In genomic region chr2:164771123-164771522, GRCm38 (mm10) we compare ENCODE assay signal across 9 mouse cellular contexts. TPM values are rescaled to one million over a fixed set of nuclear protein-coding genes. Genes with fewer than 3 reads are reported as not detected.
A peak's percentile ranks its signal among the peaks of the same experiment; 100 is the strongest.
DNase-seq lines count a peak whose midpoint lies in the region; ATAC-seq and TF ChIP-seq lines count a peak whose summit lies in the region.
"Had no signal": no experiment of that assay in that cellular context is flagged by ENCODE, and none has a peak within 500 bp of the region (broad histone marks: within the 10 kb centered on the region; RNA-seq: fewer than 3 reads in every experiment).

No protein-coding gene starts in this region.

- H3K4me3 ChIP-seq in megakaryocyte, embryonic 14.5 days (replicated peaks): peak overlapping the region; percentile 94
- H3K4me3 ChIP-seq in embryonic fibroblast, embryonic 13.5 days (ENCODE audit: insufficient read depth, low read length): peak overlapping the region; percentile 87
- peak overlapping the region; percentile 99 for H3K4me3 ChIP-seq in limb, embryonic 10.5 days
- peak overlapping the region; percentile 53; the same call in 1 of the 2 replicates for H3K4me3 ChIP-seq in neural tube, embryonic 15.5 days (replicated peaks)
- H3K4me3 ChIP-seq: layer of hippocampus, adult 2 months had no signal

- 88% methylated on average over 8 of the region's 8 CpGs for WGBS in limb, embryonic 10.5 days
- WGBS in neural tube, embryonic 15.5 days: 83% methylated on average over 8 of the region's 8 CpGs

- H3K27me3 ChIP-seq in megakaryocyte, embryonic 14.5 days (replicated peaks): peaks cover 4% of the 10 kb centered on the region
- no peaks in the 10 kb centered on the region for H3K27me3 ChIP-seq in limb, embryonic 10.5 days (ENCODE audit: low read depth, poor library complexity, severe bottlenecking)
- no peaks in the 10 kb centered on the region for H3K27me3 ChIP-seq in neural tube, embryonic 15.5 days (replicated peaks)

- no peak overlapping the region for H3K27ac ChIP-seq in embryonic fibroblast, embryonic 13.5 days (ENCODE audit: insufficient read depth, low read length)
- H3K27ac ChIP-seq in limb, embryonic 10.5 days: peak overlapping the region; percentile 98; the same call in 1 of the 2 replicates
- H3K27ac ChIP-seq in neural tube, embryonic 15.5 days (replicated peaks): no peak overlapping the region
- H3K27ac ChIP-seq: layer of hippocampus, adult 2 months had no signal

- peaks cover 43% of the 10 kb centered on the region for H3K4me1 ChIP-seq in megakaryocyte, embryonic 14.5 days
- 0 out of 2 replicates have a peak, but pooled peaks cover 7% of the 10 kb centered on the region for H3K4me1 ChIP-seq in embryonic fibroblast, embryonic 13.5 days (ENCODE audit: control insufficient read depth, insufficient read depth, low read length)
- H3K4me1 ChIP-seq in limb, embryonic 10.5 days: peaks cover 23% of the 10 kb centered on the region
- peaks cover 10% of the 10 kb centered on the region for H3K4me1 ChIP-seq in neural tube, embryonic 15.5 days

- TF ChIP-seq CTCF in embryonic fibroblast, embryonic 13.5 days (IDR thresholded peaks at IDR 0.05; ENCODE audit: borderline replicate concordance, insufficient read depth, low read length): no peak

- H3K9ac ChIP-seq in neural tube, embryonic 15.5 days (replicated peaks): no peak overlapping the region

- ATAC-seq in megakaryocyte, adult 5-6 weeks (ENCODE audit: poor library complexity, severe bottlenecking): no peak
- ATAC-seq in neural tube, embryonic 15.5 days (ENCODE audit: low FRiP score): no peak
- ATAC-seq in cerebellum, adult (ENCODE audit: insufficient number of reproducible peaks, low FRiP score, low TSS enrichment): no peak

- H3K36me3 ChIP-seq in megakaryocyte, embryonic 14.5 days (replicated peaks; ENCODE audit: low read length): peaks cover 56% of the 10 kb centered on the region
- peaks cover 57% of the 10 kb centered on the region for H3K36me3 ChIP-seq in limb, embryonic 10.5 days
- peaks cover 23% of the 10 kb centered on the region for H3K36me3 ChIP-seq in neural tube, embryonic 15.5 days

- peak overlapping the region; percentile 77 for H3K4me2 ChIP-seq in neural tube, embryonic 15.5 days

- no peak for DNase-seq in limb, embryonic 10.5 days (ENCODE audit: low spot score)
- no peak for DNase-seq in right cerebral cortex, postnatal 36 days (ENCODE audit: low spot score in 2 of 2)
- no peak for DNase-seq in cerebellum, postnatal 36 days

- no peaks in the 10 kb centered on the region for H3K9me3 ChIP-seq in megakaryocyte, embryonic 14.5 days
- H3K9me3 ChIP-seq in limb, embryonic 10.5 days (replicated peaks): no peaks in the 10 kb centered on the region
- H3K9me3 ChIP-seq in neural tube, embryonic 15.5 days (replicated peaks): no peaks in the 10 kb centered on the region

- no peak for TF ChIP-seq POLR2A in embryonic fibroblast, embryonic 13.5 days (IDR thresholded peaks at IDR 0.05; ENCODE audit: low read depth, low read length)

RNA-seq across cellular contexts. Expression of gene Ube2c, which starts 1.4 kb away (rescaled TPM):
- 43.1 and 121 TPM in 2 replicates for polyA plus RNA-seq in megakaryocyte, embryonic 14.5 days (2012; ENCODE audit: insufficient read depth, low replicate concordance)
- 330 and 340 TPM in 2 replicates for total RNA-seq in megakaryocyte, adult 5-6 weeks (2015)
- 228 and 247 TPM in 2 replicates for total RNA-seq in megakaryocyte, adult 5-6 weeks (2017)
- polyA plus RNA-seq in embryonic fibroblast, embryonic 13.5 days (2011; ENCODE audit: insufficient read length, low read depth, missing spikeins): 101 and 146 TPM in 2 replicates
- polyA plus RNA-seq in limb, embryonic 10.5 days (2016; fragmentation: Nextera tagmentation; extraction: Ambion mirVana): 607 and 617 TPM in 2 replicates
- 42.8 and 134 TPM in 2 replicates for polyA plus RNA-seq in neural tube, embryonic 15.5 days (2015; fragmentation: Nextera tagmentation; extraction: Ambion mirVana)

RNA-seq across cellular contexts. Expression of gene Tnnc2, which starts 8.6 kb away (rescaled TPM):
- not detected in 2 replicates for polyA plus RNA-seq in megakaryocyte, embryonic 14.5 days (2012; ENCODE audit: insufficient read depth, low replicate concordance)
- total RNA-seq in megakaryocyte, adult 5-6 weeks (2015): not detected in 2 replicates
- not detected in 2 replicates for total RNA-seq in megakaryocyte, adult 5-6 weeks (2017)
- polyA plus RNA-seq in embryonic fibroblast, embryonic 13.5 days (2011; ENCODE audit: insufficient read length, low read depth, missing spikeins): not detected in 2 replicates
- polyA plus RNA-seq in limb, embryonic 10.5 days (2016; fragmentation: Nextera tagmentation; extraction: Ambion mirVana): 0.79 and 1.3 TPM in 2 replicates
- polyA plus RNA-seq in neural tube, embryonic 15.5 days (2015; fragmentation: Nextera tagmentation; extraction: Ambion mirVana): 27.5 and 55.6 TPM in 2 replicates
- total RNA-seq: layer of hippocampus, adult 2 months had no signal

RNA-seq across cellular contexts. Expression of gene Snx21, which starts 14.5 kb away (rescaled TPM):
- polyA plus RNA-seq in megakaryocyte, embryonic 14.5 days (2012; ENCODE audit: insufficient read depth, low replicate concordance): 7.7 and 9.9 TPM in 2 replicates
- total RNA-seq in megakaryocyte, adult 5-6 weeks (2015): 5.2 and 5.5 TPM in 2 replicates
- 3.2 and 5.0 TPM in 2 replicates for total RNA-seq in megakaryocyte, adult 5-6 weeks (2017)
- 14.4 and 18.2 TPM in 2 replicates for polyA plus RNA-seq in embryonic fibroblast, embryonic 13.5 days (2011; ENCODE audit: insufficient read length, low read depth, missing spikeins)
- polyA plus RNA-seq in limb, embryonic 10.5 days (2016; fragmentation: Nextera tagmentation; extraction: Ambion mirVana): 9.0 and 12.2 TPM in 2 replicates
- polyA plus RNA-seq in neural tube, embryonic 15.5 days (2015; fragmentation: Nextera tagmentation; extraction: Ambion mirVana): 41.3 and 46.6 TPM in 2 replicates

RNA-seq across cellular contexts. Expression of gene Dnttip1, which starts 25.3 kb away (rescaled TPM):
- 41.6 and 49.2 TPM in 2 replicates for polyA plus RNA-seq in megakaryocyte, embryonic 14.5 days (2012; ENCODE audit: insufficient read depth, low replicate concordance)
- 27.3 and 28.5 TPM in 2 replicates for total RNA-seq in megakaryocyte, adult 5-6 weeks (2015)
- 18.5 and 27.0 TPM in 2 replicates for total RNA-seq in megakaryocyte, adult 5-6 weeks (2017)
- polyA plus RNA-seq in embryonic fibroblast, embryonic 13.5 days (2011; ENCODE audit: insufficient read length, low read depth, missing spikeins): 28.7 and 30.8 TPM in 2 replicates
- 93.1 and 93.2 TPM in 2 replicates for polyA plus RNA-seq in limb, embryonic 10.5 days (2016; fragmentation: Nextera tagmentation; extraction: Ambion mirVana)
- polyA plus RNA-seq in neural tube, embryonic 15.5 days (2015; fragmentation: Nextera tagmentation; extraction: Ambion mirVana): 51.0 and 56.4 TPM in 2 replicates

RNA-seq across cellular contexts. Expression of gene Wfdc3, which starts 25.4 kb away (rescaled TPM):
- not detected in 2 replicates for polyA plus RNA-seq in megakaryocyte, embryonic 14.5 days (2012; ENCODE audit: insufficient read depth, low replicate concordance)
- 1.0 TPM in 1 of 2 replicates, not detected in the other for total RNA-seq in megakaryocyte, adult 5-6 weeks (2015)
- not detected in 2 replicates for total RNA-seq in megakaryocyte, adult 5-6 weeks (2017)
- polyA plus RNA-seq in embryonic fibroblast, embryonic 13.5 days (2011; ENCODE audit: insufficient read length, low read depth, missing spikeins): not detected in 2 replicates
- 0.95 and 0.98 TPM in 2 replicates for polyA plus RNA-seq in limb, embryonic 10.5 days (2016; fragmentation: Nextera tagmentation; extraction: Ambion mirVana)
- polyA plus RNA-seq in neural tube, embryonic 15.5 days (2015; fragmentation: Nextera tagmentation; extraction: Ambion mirVana): 1.1 and 1.3 TPM in 2 replicates

Comparison
In these comparisons a context has a peak if more than half of its experiments do, and no peak if none do; other contexts are left out.
1. RNA of gene Tnnc2, which starts 8.6 kb away (polyA plus RNA-seq): 27.5 to 55.6 TPM in neural tube, embryonic 15.5 days; 0.79 to 1.3 TPM in limb, embryonic 10.5 days, not detected in megakaryocyte, embryonic 14.5 days and not detected in embryonic fibroblast, embryonic 13.5 days; every median in the first group is over 10 times any median in the second.
2. Peak in every context shown above with its lines, with median percentiles within 50 percentile points of each other: H3K4me3 ChIP-seq.